Mouse (Mus musculus) forebrain, embryonic 14.5 days (tissue): ENCODE data around the gene Cd7. TPM values are rescaled to one million over a fixed set of nuclear protein-coding genes. Genes with fewer than 3 reads are reported as not detected.

Experiments used
- ATAC-seq: fragments of 200-750 bp; cut with Nextera tagmentation; 2 replicates; pipeline ENCODE4 v1.8.0; 2017; ENCODE audit warnings: mild to moderate bottlenecking, moderate library complexity
- DNase-seq: peaks from one replicate; pipeline ENCODE4 v3.0.0-alpha.2; 2015; ENCODE audit warnings: low spot score
- H3K27ac ChIP-seq: fragments of 300-500 bp; sonication (generic); 2 replicates; pipeline ENCODE4 v1.5.1; 2014; ENCODE audit warnings: low read depth, mild to moderate bottlenecking, control low read depth, low read length, moderate library complexity
- H3K27me3 ChIP-seq: fragments of 300-500 bp; sonication (generic); replicated peaks from 2 replicates; pipeline ENCODE4 v1.6.1; 2014; ENCODE audit warnings: low read length, control low read depth, mixed read lengths; ENCODE audit not compliant: control insufficient read depth, insufficient read depth
- H3K36me3 ChIP-seq: fragments of 300-500 bp; sonication (generic); 2 replicates; pipeline ENCODE4 v1.6.1; 2014; ENCODE audit warnings: low read length, control low read depth; ENCODE audit not compliant: control insufficient read depth, insufficient read depth
- H3K4me1 ChIP-seq: fragments of 300-500 bp; sonication (generic); 2 replicates; pipeline ENCODE4 v1.6.1; 2014; ENCODE audit warnings: antibody characterized with exemption, low read length, control low read depth; ENCODE audit not compliant: control insufficient read depth, insufficient read depth
- H3K4me2 ChIP-seq: fragments of 300-500 bp; sonication (generic); 2 replicates; pipeline ENCODE4 v1.6.1; 2014; ENCODE audit warnings: mild to moderate bottlenecking, control low read depth, low read length
- H3K4me3 ChIP-seq: fragments of 300-500 bp; sonication (generic); 2 replicates; pipeline ENCODE4 v1.5.1; 2014; ENCODE audit warnings: low read depth, low read length, control low read depth
- H3K9ac ChIP-seq: fragments of 300-500 bp; sonication (generic); 2 replicates; pipeline ENCODE4 v1.6.1; 2014; ENCODE audit warnings: mild to moderate bottlenecking, low read length, control low read depth, moderate library complexity
- H3K9me3 ChIP-seq: fragments of 300-500 bp; sonication (generic); replicated peaks from 2 replicates; pipeline ENCODE4 v1.6.1; 2016; ENCODE audit warnings: low read length, control low read depth, mixed read lengths; ENCODE audit not compliant: control insufficient read depth
- WGBS: fragments of 180-500 bp; shearing (Covaris S2); extraction: QIAGEN DNeasy Blood & Tissue Kit; methylation state at CpG from one replicate; pipeline ENCODE4 v1.1.7; 2014; 5-methylcytosine and 5-hydroxymethylcytosine counted together
- polyA plus RNA-seq: library from polyadenylated mRNA; unstranded; fragments of >200 nt; fragmentation: Nextera tagmentation; extraction: Ambion mirVana; gene quantifications from 2 replicates; pipeline ENCODE4 v1.2.1, GENCODE M21; 2014

Gene Cd7
- not detected in 2 replicates for polyA plus RNA-seq

GRCm38 (mm10) chr11:121039302-121039701 is at the start of gene Cd7:
Gene Cd7 (minus strand): TSS chr11:121039418.
- H3K36me3 ChIP-seq: no peaks in the 10 kb centered on the region
- no peak for ATAC-seq

GRCm38 (mm10) chr11:121088997-121089396 is 49.8 kb upstream of the Cd7 start:
- H3K4me3 ChIP-seq: no peak overlapping the region
- H3K4me1 ChIP-seq: no peaks in the 10 kb centered on the region
- DNase-seq (no peak), ATAC-seq (no peak)
- 75% methylated on average over 6 of the region's 6 CpGs for WGBS
- H3K9ac ChIP-seq: no peak overlapping the region
- H3K27ac ChIP-seq: no peak overlapping the region
- no peaks in the 10 kb centered on the region for H3K9me3 ChIP-seq
- no peak overlapping the region for H3K4me2 ChIP-seq
- no peaks in the 10 kb centered on the region for H3K36me3 ChIP-seq
- no peaks in the 10 kb centered on the region for H3K27me3 ChIP-seq

More at GRCm38 (mm10) chr11:121039302-121039701, at the start of gene Cd7:
- 78% methylated on average over 5 of the region's 5 CpGs for WGBS
- H3K27ac ChIP-seq: no peak within 1 kb of the TSS
- no peak within 1 kb of the TSS for H3K9ac ChIP-seq
- H3K27me3 ChIP-seq: no peaks in the 10 kb centered on the region
- no peaks in the 10 kb centered on the region for H3K4me1 ChIP-seq
- no peaks in the 10 kb centered on the region for H3K9me3 ChIP-seq
- no peak within 1 kb of the TSS for H3K4me3 ChIP-seq
- DNase-seq: no peak
- H3K4me2 ChIP-seq: no peak within 1 kb of the TSS

- Histone ChIP-seq H3K36me3 (no peaks in the 10 kb centered on the region), H3K9ac (no peak overlapping the region), H3K27me3 (no peaks in the 10 kb centered on the region), H3K4me2 (no peak overlapping the region), H3K4me3 (no peak overlapping the region), H3K4me1 (no peaks in the 10 kb centered on the region), H3K27ac (no peak overlapping the region), H3K9me3 (no peaks in the 10 kb centered on the region)
- WGBS: 33% methylated on average over 4 of the region's 4 CpGs
- DNase-seq (no peak), ATAC-seq (no peak)
Measured at GRCm38 (mm10) chr11:121086296-121086695, 47.1 kb upstream of the Cd7 start.

- no peak overlapping the region for H3K9ac ChIP-seq
- no peak overlapping the region for H3K4me2 ChIP-seq
- no peaks in the 10 kb centered on the region for H3K4me1 ChIP-seq
- no peaks in the 10 kb centered on the region for H3K9me3 ChIP-seq
- ATAC-seq (no peak), DNase-seq (no peak)
- H3K36me3 ChIP-seq: no peaks in the 10 kb centered on the region
- 82% methylated on average over 5 of the region's 5 CpGs for WGBS
- H3K27me3 ChIP-seq: no peaks in the 10 kb centered on the region
- no peak overlapping the region for H3K27ac ChIP-seq
- no peak overlapping the region for H3K4me3 ChIP-seq
Measured at GRCm38 (mm10) chr11:121085181-121085580, 46.0 kb upstream of the Cd7 start.

- Histone ChIP-seq H3K9ac (no peak overlapping the region), H3K4me2 (no peak overlapping the region), H3K36me3 (no peaks in the 10 kb centered on the region), H3K9me3 (no peaks in the 10 kb centered on the region), H3K4me3 (no peak overlapping the region), H3K27ac (no peak overlapping the region), H3K4me1 (no peaks in the 10 kb centered on the region), H3K27me3 (no peaks in the 10 kb centered on the region)
- ATAC-seq: no peak
- DNase-seq: no peak
- 81% methylated on average over 6 of the region's 6 CpGs for WGBS
Measured at GRCm38 (mm10) chr11:121082857-121083500, 43.8 kb upstream of the Cd7 start.

GRCm38 (mm10) chr11:121082250-121082649 is 43.0 kb upstream of the Cd7 start:
- no peak overlapping the region for H3K9ac ChIP-seq
- H3K4me3 ChIP-seq: no peak overlapping the region
- H3K4me2 ChIP-seq: no peak overlapping the region
- no peaks in the 10 kb centered on the region for H3K4me1 ChIP-seq
- H3K9me3 ChIP-seq: no peaks in the 10 kb centered on the region
- no peaks in the 10 kb centered on the region for H3K27me3 ChIP-seq
- H3K36me3 ChIP-seq: no peaks in the 10 kb centered on the region
- no peak overlapping the region for H3K27ac ChIP-seq
- WGBS: 88% methylated on average over 3 of the region's 3 CpGs
- DNase-seq (no peak), ATAC-seq (no peak)

GRCm38 (mm10) chr11:121081120-121081519 is 41.9 kb upstream of the Cd7 start, which contains the start of gene Sectm1a:
Gene Sectm1a (minus strand): TSS chr11:121081220.
- Histone ChIP-seq H3K27me3 (no peaks in the 10 kb centered on the region), H3K36me3 (no peaks in the 10 kb centered on the region), H3K4me2 (no peak within 1 kb of the TSS), H3K4me1 (no peaks in the 10 kb centered on the region), H3K27ac (no peak within 1 kb of the TSS), H3K4me3 (no peak within 1 kb of the TSS), H3K9me3 (no peaks in the 10 kb centered on the region), H3K9ac (no peak within 1 kb of the TSS)
- ATAC-seq: no peak
- 66% methylated on average over 3 of the region's 3 CpGs for WGBS
- no peak for DNase-seq

GRCm38 (mm10) chr11:121080330-121080729 is 41.1 kb upstream of the Cd7 start:
- WGBS: 94% methylated on average over 8 of the region's 8 CpGs
- no peak for ATAC-seq
- Histone ChIP-seq H3K4me3 (no peak overlapping the region), H3K4me1 (no peaks in the 10 kb centered on the region), H3K9me3 (no peaks in the 10 kb centered on the region), H3K27me3 (no peaks in the 10 kb centered on the region), H3K36me3 (no peaks in the 10 kb centered on the region), H3K27ac (no peak overlapping the region), H3K4me2 (no peak overlapping the region), H3K9ac (no peak overlapping the region)
- DNase-seq: no peak

GRCm38 (mm10) chr11:121075655-121076054 is 36.4 kb upstream of the Cd7 start:
- Histone ChIP-seq H3K4me1 (no peaks in the 10 kb centered on the region), H3K9me3 (no peaks in the 10 kb centered on the region), H3K36me3 (no peaks in the 10 kb centered on the region), H3K4me2 (no peak overlapping the region), H3K4me3 (no peak overlapping the region), H3K27me3 (no peaks in the 10 kb centered on the region), H3K9ac (no peak overlapping the region), H3K27ac (no peak overlapping the region)
- ATAC-seq: no peak
- no peak for DNase-seq
- WGBS: 76% methylated on average over 5 of the region's 5 CpGs
